Mouse (Mus musculus): ENCODE data around the gene Cbarp. TPM values are rescaled to one million over a fixed set of nuclear protein-coding genes. Genes with fewer than 3 reads are reported as not detected.

Gene Cbarp
- total and polyA plus RNA-seq, 2 experiments from 2014 or later = 106 to 270 TPM

DNA sequence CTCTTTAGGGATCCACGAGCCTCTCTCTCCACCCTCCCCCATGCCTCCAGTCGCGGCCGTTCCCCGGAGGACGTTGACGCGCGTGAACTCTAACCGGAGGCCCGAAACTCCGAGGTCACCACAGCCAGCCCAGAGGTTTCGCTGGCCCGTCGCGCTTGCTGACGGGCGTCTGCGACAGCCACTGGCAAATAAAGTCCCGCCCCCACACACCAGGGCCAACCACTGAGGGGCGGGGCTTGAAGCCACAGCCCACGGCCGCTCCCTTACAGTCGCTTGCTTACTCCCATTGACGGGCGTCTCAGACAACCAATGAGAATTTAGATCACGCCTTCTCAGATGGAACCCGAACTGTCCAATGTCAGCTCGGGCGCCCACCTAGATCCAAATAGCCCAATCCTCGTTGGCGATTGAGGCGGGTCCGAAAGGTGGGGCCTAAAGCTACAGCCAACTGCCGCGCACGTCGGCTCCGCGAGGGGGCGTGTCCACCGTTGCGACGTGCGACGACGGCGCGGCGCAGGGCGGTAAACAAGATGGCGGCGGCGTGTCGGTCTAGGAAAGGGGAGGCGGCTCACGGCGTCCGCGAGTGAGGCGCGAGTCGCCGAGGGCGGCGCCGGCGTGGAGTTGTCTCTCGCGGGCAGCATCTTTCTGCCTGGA is 25.2 kb downstream of the Cbarp start, which contains the start of gene Stk11:
Gene Stk11 (plus strand): TSS at position 514 of the 654 bp plus-strand sequence.
- Histone ChIP-seq H3K4me1 (ENCODE audit: insufficient read depth, low read length) (peaks cover 21% of the 10 kb centered on the region), H3K36me3 (ENCODE audit: insufficient read depth, low read length) (no peaks in the 10 kb centered on the region), H3K9me3 (ENCODE audit: low read length) (no peaks in the 10 kb centered on the region), H3K27ac (peak within 1 kb of the TSS; percentile 83), H3K27me3 (ENCODE audit: insufficient read depth, low read length) (no peaks in the 10 kb centered on the region), H3K9ac (replicated peaks; ENCODE audit: low read length) (peak within 1 kb of the TSS; percentile 85), H3K4me3 (ENCODE audit: low read length) (peak within 1 kb of the TSS; percentile 63), H3K4me2 (ENCODE audit: low read depth, low read length) (peak within 1 kb of the TSS; percentile 90)
- TF ChIP-seq CTCF (IDR thresholded peaks at IDR 0.05; ENCODE audit: low read depth) = peak; percentile 31
- under 1% methylated on average over 67 of the region's 70 CpGs for WGBS
- ATAC-seq (peak; percentile 99), DNase-seq (ENCODE audit: low spot score) (peak; percentile 100)

DNA sequence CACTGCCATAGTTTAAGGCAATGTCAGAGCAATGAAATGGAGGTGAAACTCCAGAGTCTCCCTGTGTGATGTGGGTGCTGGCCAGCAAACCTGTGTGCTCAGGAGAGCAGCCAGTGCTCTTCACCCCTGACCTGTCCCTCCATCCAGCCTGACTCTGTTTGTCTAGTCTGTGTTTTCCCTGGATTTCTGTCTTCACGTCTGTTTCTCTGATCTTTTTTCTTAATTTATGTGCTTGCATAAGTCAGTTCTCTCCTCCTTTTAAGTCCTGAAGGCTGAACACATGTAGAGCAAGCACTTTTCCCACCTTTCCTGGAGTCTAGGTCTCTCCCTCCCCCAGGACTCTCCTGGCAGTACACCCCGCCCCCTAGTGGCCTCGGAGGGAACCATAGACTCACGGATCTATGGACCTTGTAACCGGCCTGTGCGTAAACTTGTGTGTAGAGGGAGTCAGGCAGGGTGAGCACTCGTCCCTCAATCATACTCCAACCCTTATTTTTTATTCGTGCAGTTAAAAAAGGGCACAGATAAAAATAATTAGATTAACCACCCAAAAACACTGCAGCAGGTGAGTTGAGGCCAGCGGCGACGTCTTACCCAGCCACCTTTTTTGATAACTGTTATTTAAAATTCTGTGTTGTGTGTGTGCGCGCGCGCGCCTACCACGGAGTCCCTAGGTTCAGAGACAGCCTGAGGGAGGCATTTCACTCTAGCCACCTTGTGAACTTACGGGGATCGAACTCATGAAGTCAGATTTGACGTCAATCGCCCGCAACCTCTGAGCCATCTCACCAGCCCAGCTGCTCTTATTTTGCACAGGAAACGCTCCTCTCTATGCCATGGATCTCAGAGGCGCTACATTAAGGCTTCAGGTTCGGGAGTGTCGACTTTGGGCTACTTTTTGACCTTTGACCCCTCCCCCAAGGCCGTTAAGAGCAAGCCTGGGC is 26.0 kb downstream of the Cbarp start:
- Histone ChIP-seq H3K4me2 (ENCODE audit: low read depth, low read length) (peak overlapping the region; percentile 90), H3K9me3 (ENCODE audit: low read length) (no peaks in the 10 kb centered on the region), H3K4me3 (ENCODE audit: low read length) (peak overlapping the region; percentile 41), H3K27me3 (ENCODE audit: insufficient read depth, low read length) (no peaks in the 10 kb centered on the region), H3K27ac (peak overlapping the region; percentile 11), H3K4me1 (ENCODE audit: insufficient read depth, low read length) (peaks cover 21% of the 10 kb centered on the region), H3K36me3 (ENCODE audit: insufficient read depth, low read length) (no peaks in the 10 kb centered on the region), H3K9ac (replicated peaks; ENCODE audit: low read length) (no peak overlapping the region)
- 3% methylated on average over 27 of the region's 27 CpGs for WGBS
- ATAC-seq = 0 out of 2 replicates have a peak, but pooled peaks have one; percentile 28
- DNase-seq (ENCODE audit: low spot score) = peak; percentile 92
- peak; percentile 96 for TF ChIP-seq CTCF (IDR thresholded peaks at IDR 0.05; ENCODE audit: low read depth)

DNA sequence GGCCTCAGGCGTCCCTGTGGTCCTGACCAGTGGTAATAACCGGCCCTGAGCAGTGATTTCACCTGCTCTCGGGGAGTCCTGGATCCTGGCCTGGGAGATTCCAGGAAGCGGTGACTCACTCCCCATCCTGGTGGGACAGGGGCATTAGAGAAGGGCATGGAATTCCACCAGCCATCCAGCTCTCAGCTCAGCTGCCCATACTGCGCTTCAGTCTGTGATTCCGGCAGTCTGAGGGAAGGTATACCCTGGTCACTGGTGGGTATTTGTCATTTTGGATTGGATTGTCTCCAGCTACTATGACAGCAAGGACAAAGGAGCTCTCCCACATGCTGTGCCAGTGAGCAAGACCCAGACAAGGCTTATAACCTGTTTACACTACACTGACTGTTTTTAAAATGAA is 33.0 kb downstream of the Cbarp start:
- ATAC-seq = no peak
- 53% methylated on average over 6 of the region's 6 CpGs for WGBS
- TF ChIP-seq CTCF (IDR thresholded peaks at IDR 0.05; ENCODE audit: low read depth) = no peak

GRCm38 (mm10) chr10:80105926-80106325 is 34.7 kb downstream of the Cbarp start:
- no peak overlapping the region for H3K4me3 ChIP-seq (ENCODE audit: low read length)
- no peak for TF ChIP-seq CTCF (IDR thresholded peaks at IDR 0.05; ENCODE audit: low read depth)
- WGBS = 72% methylated on average over 5 of the region's 5 CpGs
- no peak overlapping the region for H3K27ac ChIP-seq
- DNase-seq (ENCODE audit: low spot score) = no peak
- H3K36me3 ChIP-seq (ENCODE audit: insufficient read depth, low read length) = no peaks in the 10 kb centered on the region
- no peaks in the 10 kb centered on the region for H3K9me3 ChIP-seq (ENCODE audit: low read length)
- no peak for ATAC-seq
- H3K9ac ChIP-seq (replicated peaks; ENCODE audit: low read length) = no peak overlapping the region
- no peaks in the 10 kb centered on the region for H3K27me3 ChIP-seq (ENCODE audit: insufficient read depth, low read length)
- peaks cover 6% of the 10 kb centered on the region for H3K4me1 ChIP-seq (ENCODE audit: insufficient read depth, low read length)
- H3K4me2 ChIP-seq (ENCODE audit: low read depth, low read length) = no peak overlapping the region

More for the DNA sequence above, 33.0 kb downstream of the Cbarp start:
- H3K36me3 ChIP-seq (ENCODE audit: insufficient read depth, low read length) = no peaks in the 10 kb centered on the region
- H3K4me2 ChIP-seq (ENCODE audit: low read depth, low read length) = no peak overlapping the region
- H3K27me3 ChIP-seq (ENCODE audit: insufficient read depth, low read length) = no peaks in the 10 kb centered on the region
- no peak overlapping the region for H3K9ac ChIP-seq (replicated peaks; ENCODE audit: low read length)
- H3K27ac ChIP-seq = no peak overlapping the region
- H3K9me3 ChIP-seq (ENCODE audit: low read length) = no peaks in the 10 kb centered on the region
- no peak overlapping the region for H3K4me3 ChIP-seq (ENCODE audit: low read length)
- DNase-seq (ENCODE audit: low spot score) = no peak
- no peaks in the 10 kb centered on the region for H3K4me1 ChIP-seq (ENCODE audit: insufficient read depth, low read length)

DNA sequence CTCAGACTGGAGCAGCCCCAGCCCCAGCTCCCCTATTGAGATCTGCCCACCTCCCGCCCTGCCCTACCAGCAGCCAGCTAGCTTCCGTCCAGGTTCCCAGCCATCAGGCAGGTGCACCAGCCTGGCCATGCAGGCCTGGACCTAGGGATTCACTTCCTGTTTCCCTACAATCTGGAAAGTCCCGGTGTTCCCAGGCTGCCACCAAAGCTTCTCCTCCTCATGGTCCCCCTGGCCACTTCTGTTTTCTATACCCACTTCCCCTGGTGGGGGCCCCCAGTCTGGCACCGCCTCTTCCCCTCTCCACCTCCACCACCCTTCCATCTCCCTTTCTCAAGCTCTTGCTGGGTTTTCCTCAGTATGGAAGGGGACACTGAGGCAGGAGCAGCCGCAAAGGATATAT is 35.2 kb downstream of the Cbarp start, which contains the start of gene Sbno2:
Gene Sbno2 (minus strand): TSS at position 112 of the 400 bp plus-strand sequence.
- no peak within 1 kb of the TSS for H3K9ac ChIP-seq (replicated peaks; ENCODE audit: low read length)
- DNase-seq (ENCODE audit: low spot score) (no peak), ATAC-seq (no peak)
- H3K27me3 ChIP-seq (ENCODE audit: insufficient read depth, low read length) = no peaks in the 10 kb centered on the region
- no peaks in the 10 kb centered on the region for H3K9me3 ChIP-seq (ENCODE audit: low read length)
- H3K27ac ChIP-seq = no peak within 1 kb of the TSS
- WGBS = 65% methylated on average over 5 of the region's 5 CpGs
- TF ChIP-seq CTCF (IDR thresholded peaks at IDR 0.05; ENCODE audit: low read depth) = no peak
- H3K4me1 ChIP-seq (ENCODE audit: insufficient read depth, low read length) = peaks cover 6% of the 10 kb centered on the region
- H3K4me2 ChIP-seq (ENCODE audit: low read depth, low read length) = no peak within 1 kb of the TSS
- no peak within 1 kb of the TSS for H3K4me3 ChIP-seq (ENCODE audit: low read length)
- H3K36me3 ChIP-seq (ENCODE audit: insufficient read depth, low read length) = no peaks in the 10 kb centered on the region

- H3K4me2 ChIP-seq (ENCODE audit: low read depth, low read length) = no peak overlapping the region
- DNase-seq (ENCODE audit: low spot score) (no peak), ATAC-seq (no peak)
- H3K9ac ChIP-seq (replicated peaks; ENCODE audit: low read length) = no peak overlapping the region
- 82% methylated on average over 3 of the region's 3 CpGs for WGBS
- H3K27ac ChIP-seq = no peak overlapping the region
- H3K4me1 ChIP-seq (ENCODE audit: insufficient read depth, low read length) = peaks cover 6% of the 10 kb centered on the region
- no peak overlapping the region for H3K4me3 ChIP-seq (ENCODE audit: low read length)
- no peak for TF ChIP-seq CTCF (IDR thresholded peaks at IDR 0.05; ENCODE audit: low read depth)
- no peaks in the 10 kb centered on the region for H3K9me3 ChIP-seq (ENCODE audit: low read length)
- H3K36me3 ChIP-seq (ENCODE audit: insufficient read depth, low read length) = no peaks in the 10 kb centered on the region
- no peaks in the 10 kb centered on the region for H3K27me3 ChIP-seq (ENCODE audit: insufficient read depth, low read length)
Observed at GRCm38 (mm10) chr10:80104181-80104580, 36.5 kb downstream of the Cbarp start.

All from hindbrain, postnatal 0 days (tissue).